Mouse (Mus musculus) heart, adult 2 months (tissue): ENCODE measurements around the gene Mlh1.

ENCODE experiments used
- CTCF ChIP-seq: fragments of 200-600 bp; IDR thresholded peaks from 2 replicates; pipeline ENCODE4 v1.8.1; 2022; ENCODE audit warnings: antibody characterized with exemption, mild to moderate bottlenecking, moderate library complexity
- EP300 ChIP-seq: fragments of 200-500 bp; IDR thresholded peaks from 2 replicates; pipeline ENCODE4 v1.6.1; 2011; ENCODE audit warnings: low read depth, low read length, control low read depth; ENCODE audit not compliant: insufficient read depth
- POLR2A ChIP-seq: fragments of 200-500 bp; IDR thresholded peaks from 2 replicates; pipeline ENCODE4 v1.6.1; 2011; ENCODE audit warnings: mild to moderate bottlenecking, low read depth, low read length, control low read depth; ENCODE audit not compliant: insufficient read depth

DNA sequence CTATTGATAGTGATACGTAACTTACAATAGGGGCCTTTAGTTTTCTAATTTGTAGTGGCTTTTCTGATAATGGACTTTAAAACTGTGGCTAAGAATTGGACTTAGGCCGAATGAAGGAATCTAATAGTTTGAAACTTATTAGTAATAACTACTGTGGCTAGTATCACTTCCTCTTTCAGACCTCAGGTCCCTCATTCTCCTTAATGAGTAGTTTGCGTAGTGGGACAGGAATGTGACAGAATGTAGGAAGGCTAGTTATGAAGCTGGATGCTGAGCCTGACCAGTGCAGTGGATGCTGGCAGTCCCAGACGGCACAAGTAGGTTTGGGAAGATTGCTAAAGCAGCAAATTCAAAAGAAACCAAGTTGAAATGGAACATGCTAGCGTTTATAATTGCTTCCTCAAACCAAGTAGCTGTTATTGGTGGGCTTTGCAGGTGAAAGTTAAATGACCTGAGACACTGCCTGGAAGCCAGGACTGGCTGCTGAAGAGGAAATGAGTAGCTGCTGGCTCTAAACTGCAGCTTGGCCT, 51.0 kb downstream of the Mlh1 start:
- TF ChIP-seq POLR2A = no peak
- no peak for TF ChIP-seq EP300
- TF ChIP-seq CTCF = no peak
